Mouse (Mus musculus): ENCODE results near the gene Spryd4. TPM values are rescaled to one million over a fixed set of nuclear protein-coding genes. Genes with fewer than 3 reads are reported as not detected.

The Spryd4 gene
- polyA plus RNA-seq, 1 experiment, result 21.8 TPM

DNA sequence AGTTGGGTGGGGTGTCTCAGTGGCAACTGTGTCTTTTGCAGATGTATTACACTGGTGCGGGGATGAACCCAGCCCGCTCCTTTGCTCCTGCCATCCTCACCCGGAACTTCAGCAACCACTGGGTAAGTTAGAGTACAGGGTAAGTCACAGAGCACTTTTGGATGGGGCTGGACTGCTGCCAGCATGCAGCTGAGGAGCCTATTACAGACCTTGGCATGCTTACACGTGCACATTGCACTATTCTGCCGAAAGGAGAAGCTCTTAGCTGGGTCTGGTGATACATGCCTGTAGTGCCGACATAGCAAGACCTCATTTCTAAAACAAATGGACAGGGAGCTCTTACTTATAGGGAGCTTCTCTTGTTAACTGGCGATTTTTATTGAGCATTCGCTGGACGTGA lies 16.0 kb upstream of the Spryd4 start:
- H3K4me2 ChIP-seq (ENCODE audit: low read depth), result no peak overlapping the region
- no peaks in the 10 kb centered on the region for H3K27me3 ChIP-seq (ENCODE audit: control insufficient read depth, insufficient read depth, insufficient read length)
- H3K36me3 ChIP-seq (ENCODE audit: control insufficient read depth, insufficient read depth), result no peaks in the 10 kb centered on the region
- H3K79me2 ChIP-seq (ENCODE audit: control insufficient read depth, insufficient read depth), result no peaks in the 10 kb centered on the region
- TF ChIP-seq MAX (IDR thresholded peaks at IDR 0.05; ENCODE audit: low read depth) (no peak), POLR2A (IDR thresholded peaks at IDR 0.05; ENCODE audit: insufficient read length, low read depth) (no peak), CEBPB (IDR thresholded peaks at IDR 0.05; ENCODE audit: insufficient read depth, poor library complexity, severe bottlenecking) (no peak), MYOD1 (IDR thresholded peaks at IDR 0.05; ENCODE audit: control insufficient read depth in 1 of 3, insufficient read length in 2 of 3, low read depth in 2 of 3) (no peak), MYOG (IDR thresholded peaks at IDR 0.05; ENCODE audit: control insufficient read depth in 1 of 3, insufficient read depth in 1 of 3, insufficient read length in 2 of 3, low read depth in 2 of 3) (no peak), USF1 (IDR thresholded peaks at IDR 0.05; ENCODE audit: low read depth) (no peak), TCF3 (IDR thresholded peaks at IDR 0.05; ENCODE audit: insufficient read length, low read depth) (no peak), SRF (IDR thresholded peaks at IDR 0.05; ENCODE audit: control insufficient read depth, insufficient read length, low read depth) (no peak), REST (IDR thresholded peaks at IDR 0.05; ENCODE audit: insufficient read depth, insufficient read length) (no peak), TCF12 (IDR thresholded peaks at IDR 0.05; ENCODE audit: insufficient read depth, poor library complexity, severe bottlenecking) (no peak), POLR2AphosphoS2 (IDR thresholded peaks at IDR 0.05; ENCODE audit: insufficient read length, low read depth) (no peak)
- no peak overlapping the region for H3ac ChIP-seq (ENCODE audit: control insufficient read depth, insufficient read length)
- H3K4me3 ChIP-seq, result no peak overlapping the region

DNA sequence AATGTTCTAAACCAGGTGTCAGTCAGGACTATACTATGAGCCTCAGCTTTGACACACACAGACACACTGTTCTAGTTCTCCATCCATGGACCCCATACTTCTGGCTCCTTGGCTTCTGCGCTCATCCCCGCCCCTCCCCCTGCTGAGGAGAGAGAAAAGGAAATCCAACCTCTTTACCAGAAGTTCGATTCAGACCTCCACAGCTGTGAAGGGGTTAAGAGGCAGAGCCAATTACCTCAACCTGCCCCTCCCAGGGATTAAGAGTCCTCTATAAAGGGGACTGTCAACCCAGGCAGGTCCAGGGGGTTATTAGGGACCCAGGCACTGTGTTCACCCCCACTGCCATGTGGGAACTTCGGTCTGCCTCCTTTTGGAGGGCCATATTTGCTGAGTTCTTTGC lies 13.9 kb upstream of the Spryd4 start, which contains the start of gene Mip:
Gene Mip, plus strand, starts transcription at position 301 of the 400 bp plus-strand sequence.
- TF ChIP-seq E2F4 (IDR thresholded peaks at IDR 0.05; ENCODE audit: insufficient read depth) (no peak), POLR2AphosphoS2 (IDR thresholded peaks at IDR 0.05; ENCODE audit: insufficient read length, low read depth) (no peak), CEBPB (IDR thresholded peaks at IDR 0.05; ENCODE audit: insufficient read depth, poor library complexity, severe bottlenecking) (no peak), SRF (IDR thresholded peaks at IDR 0.05; ENCODE audit: control insufficient read depth, insufficient read length, low read depth) (no peak), MAX (IDR thresholded peaks at IDR 0.05; ENCODE audit: low read depth) (no peak), TCF3 (IDR thresholded peaks at IDR 0.05; ENCODE audit: insufficient read length, low read depth) (no peak), TCF12 (IDR thresholded peaks at IDR 0.05; ENCODE audit: insufficient read depth, poor library complexity, severe bottlenecking) (no peak), MYOD1 (IDR thresholded peaks at IDR 0.05; ENCODE audit: control insufficient read depth in 1 of 3, insufficient read length in 2 of 3, low read depth in 2 of 3) (no peak), REST (IDR thresholded peaks at IDR 0.05; ENCODE audit: insufficient read depth, insufficient read length) (no peak), POLR2A (IDR thresholded peaks at IDR 0.05; ENCODE audit: insufficient read length, low read depth) (no peak), USF1 (IDR thresholded peaks at IDR 0.05; ENCODE audit: low read depth) (no peak), MYOG (IDR thresholded peaks at IDR 0.05; ENCODE audit: control insufficient read depth in 1 of 3, insufficient read depth in 1 of 3, insufficient read length in 2 of 3, low read depth in 2 of 3) (no peak)
- no peaks in the 10 kb centered on the region for H3K36me3 ChIP-seq (ENCODE audit: control insufficient read depth, insufficient read depth)
- no peaks in the 10 kb centered on the region for H3K27me3 ChIP-seq (ENCODE audit: control insufficient read depth, insufficient read depth, insufficient read length)
- H3K4me2 ChIP-seq (ENCODE audit: low read depth), result no peak within 1 kb of the TSS
- H3K4me3 ChIP-seq, result no peak within 1 kb of the TSS
- H3ac ChIP-seq (ENCODE audit: control insufficient read depth, insufficient read length), result no peak within 1 kb of the TSS
- no peaks in the 10 kb centered on the region for H3K79me2 ChIP-seq (ENCODE audit: control insufficient read depth, insufficient read depth)

DNA sequence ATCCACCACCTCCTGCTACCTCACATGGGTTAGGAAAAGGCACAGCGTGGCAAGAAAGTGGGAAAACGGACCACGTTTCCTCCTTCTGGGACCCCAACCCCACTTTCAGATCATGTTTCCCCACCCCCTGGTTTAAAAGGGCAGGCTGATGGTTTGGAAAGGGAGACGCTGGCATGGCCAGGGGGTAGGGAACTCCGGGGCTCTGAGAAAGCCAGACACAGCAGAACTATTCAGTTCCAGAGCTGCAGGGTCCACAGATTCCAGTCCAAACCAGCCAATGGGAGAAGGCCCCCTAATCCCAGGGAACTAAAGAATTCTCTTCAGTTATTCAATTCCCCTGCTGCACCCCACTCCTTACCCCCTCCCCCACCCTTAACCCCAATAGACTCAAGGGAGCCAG lies 13.5 kb upstream of the Spryd4 start:
- Histone ChIP-seq H3K4me2 (ENCODE audit: low read depth) (no peak overlapping the region), H3ac (ENCODE audit: control insufficient read depth, insufficient read length) (no peak overlapping the region), H3K79me2 (ENCODE audit: control insufficient read depth, insufficient read depth) (no peaks in the 10 kb centered on the region), H3K27me3 (ENCODE audit: control insufficient read depth, insufficient read depth, insufficient read length) (no peaks in the 10 kb centered on the region), H3K36me3 (ENCODE audit: control insufficient read depth, insufficient read depth) (no peaks in the 10 kb centered on the region), H3K4me3 (no peak overlapping the region)
- TF ChIP-seq MYOG (IDR thresholded peaks at IDR 0.05; ENCODE audit: control insufficient read depth in 1 of 3, insufficient read depth in 1 of 3, insufficient read length in 2 of 3, low read depth in 2 of 3), result no peak
- no peak for TF ChIP-seq POLR2A (IDR thresholded peaks at IDR 0.05; ENCODE audit: insufficient read length, low read depth)

DNA sequence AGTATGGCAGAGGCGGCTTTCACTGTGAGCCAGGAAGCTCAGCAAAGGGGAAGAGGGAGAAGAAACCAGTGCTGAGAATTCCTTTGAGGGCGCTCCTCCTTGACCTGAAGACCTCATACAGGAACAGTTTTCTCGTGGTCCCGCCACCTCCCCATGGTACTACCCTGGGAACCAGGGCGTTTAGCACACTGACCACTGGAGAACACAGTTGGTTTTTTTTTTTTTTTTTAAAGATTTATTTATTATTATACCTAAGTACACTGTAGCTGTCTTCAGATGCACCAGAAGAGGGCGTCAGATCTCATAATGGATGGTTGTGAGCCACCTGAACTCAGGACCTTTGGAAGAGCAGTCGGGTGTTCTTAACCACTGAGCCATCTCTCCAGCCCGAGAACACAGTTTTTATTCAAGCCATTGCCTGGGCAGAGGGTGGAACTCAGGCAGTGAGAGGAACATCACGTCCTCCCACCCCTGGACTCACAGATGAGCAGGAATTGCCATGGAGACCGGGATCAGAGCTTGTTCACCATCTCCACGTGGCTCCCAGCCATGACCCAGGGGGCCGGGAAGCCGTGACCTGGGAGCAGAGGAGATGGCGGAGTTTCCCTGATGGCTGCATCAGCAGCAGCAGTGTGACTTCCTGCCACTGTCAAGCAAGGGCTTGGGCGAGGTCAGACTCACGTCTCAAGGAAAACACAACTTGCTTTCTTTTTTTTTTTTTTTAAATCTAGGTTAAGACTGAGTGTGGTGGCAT lies 10.1 kb upstream of the Spryd4 start:
- Histone ChIP-seq H3K27me3 (ENCODE audit: control insufficient read depth, insufficient read depth, insufficient read length) (no peaks in the 10 kb centered on the region), H3K36me3 (ENCODE audit: control insufficient read depth, insufficient read depth) (no peaks in the 10 kb centered on the region), H3K79me2 (ENCODE audit: control insufficient read depth, insufficient read depth) (no peaks in the 10 kb centered on the region), H3ac (ENCODE audit: control insufficient read depth, insufficient read length) (no peak overlapping the region), H3K4me3 (no peak overlapping the region), H3K4me2 (ENCODE audit: low read depth) (no peak overlapping the region)
- TF ChIP-seq REST (IDR thresholded peaks at IDR 0.05; ENCODE audit: insufficient read depth, insufficient read length) (no peak), SRF (IDR thresholded peaks at IDR 0.05; ENCODE audit: control insufficient read depth, insufficient read length, low read depth) (no peak), POLR2A (IDR thresholded peaks at IDR 0.05; ENCODE audit: insufficient read length, low read depth) (no peak), E2F4 (IDR thresholded peaks at IDR 0.05; ENCODE audit: insufficient read depth) (no peak), MAX (IDR thresholded peaks at IDR 0.05; ENCODE audit: low read depth) (no peak)

DNA sequence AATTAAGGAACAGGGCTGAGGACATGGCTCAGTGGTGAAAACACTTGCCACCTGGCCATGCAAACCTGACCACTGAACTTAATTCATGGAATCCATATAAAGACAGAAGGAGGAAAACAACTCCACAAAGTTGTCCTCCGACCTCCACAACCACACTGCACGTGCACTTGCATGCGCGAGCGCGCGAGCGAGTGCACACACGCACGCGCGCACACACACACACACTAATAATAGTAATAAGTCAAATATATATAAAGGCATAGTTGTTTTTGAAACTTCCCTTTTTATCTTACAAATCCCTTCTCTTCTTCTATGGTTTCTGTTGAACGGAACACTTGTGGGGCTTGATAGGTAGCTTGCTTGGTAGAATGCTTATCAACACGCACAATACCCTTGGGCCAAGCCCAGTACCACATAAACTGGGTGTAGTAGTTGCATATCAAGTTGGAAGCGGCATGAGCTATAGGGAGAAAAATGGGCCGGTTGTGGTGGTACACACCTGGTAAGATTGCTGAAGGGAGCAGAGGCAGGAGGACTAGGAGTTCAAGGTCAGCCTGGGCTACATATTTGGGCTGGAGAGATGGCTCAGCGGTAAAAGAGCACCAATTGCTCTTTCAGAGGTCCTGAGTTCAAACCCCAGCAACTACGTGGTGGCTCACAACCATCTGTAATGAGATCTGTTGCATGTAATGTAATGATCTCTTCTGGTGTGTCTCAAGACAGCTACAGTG lies 6.9 kb upstream of the Spryd4 start:
- TF ChIP-seq REST (IDR thresholded peaks at IDR 0.05; ENCODE audit: insufficient read depth, insufficient read length) (no peak), MAX (IDR thresholded peaks at IDR 0.05; ENCODE audit: low read depth) (no peak), E2F4 (IDR thresholded peaks at IDR 0.05; ENCODE audit: insufficient read depth) (no peak), MYOD1 (IDR thresholded peaks at IDR 0.05; ENCODE audit: control insufficient read depth in 1 of 3, insufficient read length in 2 of 3, low read depth in 2 of 3) (no peak)
- Histone ChIP-seq H3ac (ENCODE audit: control insufficient read depth, insufficient read length) (no peak overlapping the region), H3K79me2 (ENCODE audit: control insufficient read depth, insufficient read depth) (no peaks in the 10 kb centered on the region)

More for the DNA sequence above, 6.9 kb upstream of the Spryd4 start:
- no peaks in the 10 kb centered on the region for H3K36me3 ChIP-seq (ENCODE audit: control insufficient read depth, insufficient read depth)
- H3K4me3 ChIP-seq, result no peak overlapping the region
- H3K4me2 ChIP-seq (ENCODE audit: low read depth), result no peak overlapping the region
- H3K27me3 ChIP-seq (ENCODE audit: control insufficient read depth, insufficient read depth, insufficient read length), result no peaks in the 10 kb centered on the region

Measured in myocyte (in vitro differentiated cells).